Mouse (Mus musculus) bone marrow, adult 2 months (tissue): ENCODE results near the gene Spink8.

Source experiments
- CTCF ChIP-seq: fragments of 200-500 bp; IDR thresholded peaks from 2 replicates; pipeline ENCODE4 v1.5.1; 2011; ENCODE audit warnings: low read length, control low read depth; ENCODE audit not compliant: control insufficient read depth, insufficient read depth
- POLR2A ChIP-seq: fragments of 200-500 bp; IDR thresholded peaks from 2 replicates; pipeline ENCODE4 v1.6.1; 2011; ENCODE audit warnings: low read depth, mild to moderate bottlenecking, control low read depth, low read length, borderline replicate concordance; ENCODE audit not compliant: control insufficient read depth

- TF ChIP-seq CTCF (no peak), POLR2A (no peak)
Measured at GRCm38 (mm10) chr9:109795221-109795620, 16.9 kb upstream of the Spink8 start.
